Mouse (Mus musculus): ENCODE measurements at regions not wholly inside any gene's neighbourhood (a gene's known extent, or its start where the extent isn't known, plus 50 kb on each side); places are given as distances from the start of the nearest gene placed in this dataset.

DNA sequence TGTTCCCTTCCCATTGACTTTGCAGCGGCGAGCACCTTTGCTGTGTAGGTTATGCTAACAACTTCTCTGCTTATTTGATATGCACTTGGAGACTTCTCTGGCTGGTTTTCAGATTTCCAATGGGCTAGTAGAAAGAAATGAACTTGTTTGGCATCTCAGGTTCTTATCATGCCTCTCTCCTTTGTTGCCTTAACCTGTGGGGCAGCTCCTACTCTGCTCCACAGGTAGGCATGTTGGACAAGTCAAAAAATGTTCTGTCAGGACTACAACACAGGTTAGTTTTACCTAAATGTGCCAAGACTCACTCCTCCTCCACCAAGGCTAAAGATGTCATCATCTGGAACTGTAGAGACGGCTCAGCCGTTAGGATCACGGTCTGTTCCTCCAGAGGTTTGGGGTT is 1164.3 kb downstream of the 4930447A16Rik start:
- Histone ChIP-seq H3K27me3 (ENCODE audit: insufficient read depth, poor library complexity, severe bottlenecking) (no peaks in the 10 kb centered on the region), H3K36me3 (no peaks in the 10 kb centered on the region), H3K9me3 (no peaks in the 10 kb centered on the region; the same call in 1 of the 2 replicates), H3K27ac (no peak overlapping the region), H3K4me3 (no peak overlapping the region), H3K4me1 (peaks cover 39% of the 10 kb centered on the region)
- WGBS = 93% methylated on average over 5 of the region's 5 CpGs
- DNase-seq (ENCODE audit: low spot score) = no peak

DNA sequence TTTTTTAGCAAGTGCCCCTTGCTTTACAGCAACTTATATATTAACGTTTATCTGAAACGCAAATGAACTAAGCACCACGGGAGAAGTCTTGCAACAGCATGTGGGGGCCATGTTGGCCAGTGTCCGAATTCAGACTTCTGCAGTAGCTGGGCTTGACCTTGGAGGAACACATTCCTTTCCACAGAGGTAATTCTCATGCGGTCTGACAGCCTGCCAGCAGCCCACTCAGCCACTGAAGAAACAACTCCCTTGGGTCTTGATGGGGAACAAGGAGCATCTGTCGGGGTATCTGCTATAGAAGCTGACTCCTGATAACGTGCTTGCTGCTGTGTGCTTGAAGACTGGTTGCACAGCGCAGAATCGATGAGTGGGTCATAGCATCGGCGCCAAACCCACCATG is 1168.7 kb downstream of the 4930447A16Rik start:
- WGBS = 46% methylated on average over 11 of the region's 11 CpGs
- Histone ChIP-seq H3K9me3 (no peaks in the 10 kb centered on the region; the same call in 1 of the 2 replicates), H3K4me3 (no peak overlapping the region), H3K27ac (peak overlapping the region; percentile 69), H3K27me3 (ENCODE audit: insufficient read depth, poor library complexity, severe bottlenecking) (no peaks in the 10 kb centered on the region), H3K36me3 (no peaks in the 10 kb centered on the region), H3K4me1 (peaks cover 31% of the 10 kb centered on the region)
- DNase-seq (ENCODE audit: low spot score) = peak; percentile 88

DNA sequence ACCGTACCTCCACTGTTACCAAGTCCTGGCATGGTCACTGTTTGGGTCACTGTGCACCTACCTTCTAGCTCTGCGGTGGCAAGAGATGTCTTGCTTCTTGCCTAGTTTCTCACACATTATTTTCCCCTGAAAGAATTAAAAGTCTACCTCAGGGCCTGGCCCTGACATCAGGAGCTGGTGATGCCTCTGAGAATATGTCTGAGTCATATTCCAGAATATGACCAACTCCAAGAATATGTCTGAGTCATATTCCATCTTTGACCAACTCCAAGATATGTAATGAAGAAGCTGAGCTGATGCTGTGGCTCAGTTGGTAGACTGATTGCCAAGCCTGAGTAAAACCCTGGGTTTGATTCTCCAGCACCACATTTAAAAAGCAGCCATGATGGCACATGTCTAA is 1169.4 kb downstream of the 4930447A16Rik start:
- WGBS = 90% methylated on average over 2 of the region's 2 CpGs
- Histone ChIP-seq H3K27ac (peak overlapping the region; percentile 69), H3K36me3 (no peaks in the 10 kb centered on the region), H3K4me1 (peaks cover 32% of the 10 kb centered on the region), H3K27me3 (ENCODE audit: insufficient read depth, poor library complexity, severe bottlenecking) (no peaks in the 10 kb centered on the region), H3K9me3 (no peaks in the 10 kb centered on the region; the same call in 1 of the 2 replicates), H3K4me3 (no peak overlapping the region)
- DNase-seq (ENCODE audit: low spot score) = no peak

DNA sequence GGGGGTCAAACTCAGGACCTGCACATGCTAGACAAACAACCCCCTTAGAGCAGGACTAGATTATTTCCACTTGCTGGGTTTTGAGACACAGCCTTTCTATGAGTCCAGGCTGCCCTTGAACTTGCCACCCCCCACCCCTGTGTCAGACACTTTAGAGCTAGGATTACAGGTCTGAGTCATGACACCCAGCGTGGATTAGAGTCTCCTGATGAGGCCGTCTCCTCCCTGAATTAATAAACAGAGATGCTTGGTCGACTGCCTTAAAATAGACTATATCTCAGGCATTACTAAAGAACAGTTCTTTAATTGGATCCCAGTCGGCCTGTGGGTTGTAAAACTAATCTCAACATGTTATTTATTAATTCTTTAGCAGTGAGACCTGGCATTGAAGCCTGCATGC is 1170.5 kb downstream of the 4930447A16Rik start:
- Histone ChIP-seq H3K27ac (peak overlapping the region; percentile 69), H3K4me3 (no peak overlapping the region), H3K27me3 (ENCODE audit: insufficient read depth, poor library complexity, severe bottlenecking) (no peaks in the 10 kb centered on the region), H3K4me1 (peaks cover 32% of the 10 kb centered on the region), H3K9me3 (no peaks in the 10 kb centered on the region; the same call in 1 of the 2 replicates), H3K36me3 (no peaks in the 10 kb centered on the region)
- WGBS = 55% methylated on average over 4 of the region's 4 CpGs
- no peak for DNase-seq (ENCODE audit: low spot score)

DNA sequence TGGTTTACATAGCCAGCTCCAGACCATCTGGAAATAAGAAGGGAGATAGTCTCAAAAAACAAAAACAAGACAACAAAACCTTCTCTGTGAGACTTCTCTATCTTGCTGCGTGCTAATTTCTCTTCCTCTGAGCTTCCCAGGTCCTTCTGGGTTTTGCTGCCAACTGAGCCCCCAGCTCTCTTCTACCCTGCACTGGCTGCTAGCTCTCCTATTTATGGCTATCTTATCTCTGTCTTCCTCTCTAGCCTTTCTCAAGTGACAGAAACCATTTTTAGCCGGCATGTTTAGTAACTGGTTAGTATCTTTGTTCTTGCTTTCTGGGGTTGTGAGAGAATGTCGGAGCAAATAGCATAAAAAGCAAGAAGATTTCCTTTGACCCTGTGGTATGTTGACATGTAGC is 1172.1 kb downstream of the 4930447A16Rik start:
- peak overlapping the region; percentile 86 for H3K27ac ChIP-seq
- no peaks in the 10 kb centered on the region for H3K36me3 ChIP-seq
- 17% methylated on average over 3 of the region's 3 CpGs for WGBS
- no peak for DNase-seq (ENCODE audit: low spot score)
- H3K9me3 ChIP-seq = no peaks in the 10 kb centered on the region; the same call in 1 of the 2 replicates
- H3K27me3 ChIP-seq (ENCODE audit: insufficient read depth, poor library complexity, severe bottlenecking) = no peaks in the 10 kb centered on the region
- H3K4me1 ChIP-seq = peaks cover 32% of the 10 kb centered on the region
- H3K4me3 ChIP-seq = no peak overlapping the region

DNA sequence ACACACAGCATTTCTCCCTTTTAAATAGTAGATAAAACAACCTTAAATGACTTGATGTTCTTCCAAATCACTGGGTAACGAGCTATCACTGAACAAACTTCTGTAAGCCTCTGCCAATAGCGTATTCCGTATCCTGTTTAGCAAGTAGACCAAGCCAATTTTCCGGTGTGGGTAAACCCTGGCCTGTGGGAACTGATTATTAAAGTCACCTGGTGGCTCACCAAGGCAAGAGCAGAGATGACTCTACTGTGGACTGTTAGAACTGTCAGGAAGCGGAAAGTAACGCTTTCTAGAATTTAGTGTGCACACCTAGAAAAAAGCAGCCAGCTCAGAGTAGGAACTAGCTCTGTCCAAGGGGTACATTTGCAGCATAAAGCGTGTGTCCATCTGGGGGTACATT is 1176.1 kb downstream of the 4930447A16Rik start:
- Histone ChIP-seq H3K4me1 (peaks cover 27% of the 10 kb centered on the region), H3K27ac (no peak overlapping the region), H3K4me3 (no peak overlapping the region), H3K27me3 (ENCODE audit: insufficient read depth, poor library complexity, severe bottlenecking) (no peaks in the 10 kb centered on the region), H3K36me3 (no peaks in the 10 kb centered on the region), H3K9me3 (no peaks in the 10 kb centered on the region)
- WGBS = 86% methylated on average over 7 of the region's 7 CpGs
- DNase-seq (ENCODE audit: low spot score) = no peak

DNA sequence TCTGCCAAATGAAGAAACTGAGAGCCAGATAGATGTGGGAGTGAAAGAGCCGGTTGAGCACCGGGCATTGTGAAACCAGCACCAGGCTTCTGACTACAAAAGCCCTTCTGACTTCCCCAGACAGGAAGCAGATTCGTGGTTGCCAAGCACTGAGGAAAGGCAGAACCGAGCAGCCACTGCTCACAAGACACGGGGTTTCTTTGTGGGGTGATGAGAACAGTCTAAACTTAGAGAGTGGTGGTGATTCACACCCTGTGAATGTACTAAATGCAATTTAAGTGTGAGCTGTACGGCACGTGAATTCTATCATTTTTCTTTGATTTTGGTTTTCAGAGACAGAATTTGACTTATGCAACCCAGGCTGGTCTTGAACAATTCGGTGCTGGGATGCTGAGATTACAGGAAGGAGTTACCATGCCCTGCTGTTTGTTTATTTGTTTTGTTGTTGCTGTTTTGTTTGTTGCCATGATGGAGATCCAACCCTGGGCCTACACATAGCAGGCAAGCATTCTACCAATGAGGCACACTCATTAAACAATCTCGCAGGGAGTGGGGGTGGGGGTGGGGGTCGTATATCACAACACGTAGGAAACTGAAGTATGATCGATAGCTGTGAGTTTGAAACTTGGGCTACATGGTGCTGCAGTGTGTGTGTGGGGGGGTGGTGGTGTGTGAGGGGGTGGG is 1177.0 kb downstream of the 4930447A16Rik start:
- no peak overlapping the region for H3K4me3 ChIP-seq
- DNase-seq (ENCODE audit: low spot score) = no peak
- WGBS = 52% methylated on average over 12 of the region's 12 CpGs
- H3K36me3 ChIP-seq = no peaks in the 10 kb centered on the region
- H3K9me3 ChIP-seq = no peaks in the 10 kb centered on the region
- peaks cover 19% of the 10 kb centered on the region for H3K4me1 ChIP-seq
- peak overlapping the region; percentile 56; the same call in 1 of the 2 replicates for H3K27ac ChIP-seq
- H3K27me3 ChIP-seq (ENCODE audit: insufficient read depth, poor library complexity, severe bottlenecking) = no peaks in the 10 kb centered on the region

DNA sequence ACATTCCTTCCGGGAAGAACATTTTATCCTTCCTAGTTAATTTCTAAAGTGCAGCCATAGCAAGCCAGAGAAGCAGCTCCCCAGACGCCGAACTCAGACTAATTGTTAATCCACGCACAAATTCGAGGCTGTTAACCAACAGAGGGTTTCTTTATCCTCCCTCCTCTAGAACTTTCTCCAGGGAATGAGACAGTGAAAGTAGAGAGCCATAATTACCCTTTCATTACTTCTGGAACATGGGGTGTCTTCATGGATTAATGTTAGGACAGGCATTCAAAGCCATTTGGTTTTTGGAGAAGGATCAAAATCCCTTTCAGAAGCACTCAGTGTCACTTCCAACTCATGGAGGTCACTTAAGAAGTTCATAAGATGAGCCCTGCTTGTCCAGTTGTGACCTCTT is 1178.6 kb downstream of the 4930447A16Rik start:
- no peak overlapping the region for H3K4me3 ChIP-seq
- peaks cover 7% of the 10 kb centered on the region; the same call in 1 of the 2 replicates for H3K4me1 ChIP-seq
- H3K27me3 ChIP-seq (ENCODE audit: insufficient read depth, poor library complexity, severe bottlenecking) = no peaks in the 10 kb centered on the region
- H3K27ac ChIP-seq = no peak overlapping the region
- no peak for DNase-seq (ENCODE audit: low spot score)
- no peaks in the 10 kb centered on the region for H3K36me3 ChIP-seq
- no peaks in the 10 kb centered on the region for H3K9me3 ChIP-seq
- 87% methylated on average over 5 of the region's 5 CpGs for WGBS

DNA sequence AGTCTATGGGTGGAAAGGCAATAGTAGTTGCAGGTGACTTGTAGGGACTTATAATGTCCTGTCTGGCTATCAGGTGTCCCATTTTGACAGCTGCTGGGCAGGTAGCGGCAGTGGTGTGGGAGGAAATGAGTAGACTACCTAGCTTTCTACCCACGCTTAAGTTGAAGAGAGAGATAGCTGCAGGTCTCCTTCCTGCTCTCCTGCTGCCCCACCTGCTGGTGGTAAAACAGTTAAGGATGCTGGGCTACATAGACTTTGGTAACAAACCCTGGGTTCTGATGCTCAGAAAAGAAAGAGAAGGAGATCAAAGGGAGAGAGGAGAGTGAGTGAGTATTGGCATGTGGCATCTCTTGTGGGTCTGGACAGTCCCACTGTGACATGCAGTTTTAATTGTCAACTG is 1182.0 kb downstream of the 4930447A16Rik start:
- WGBS = 44% methylated on average over 2 of the region's 2 CpGs

DNA sequence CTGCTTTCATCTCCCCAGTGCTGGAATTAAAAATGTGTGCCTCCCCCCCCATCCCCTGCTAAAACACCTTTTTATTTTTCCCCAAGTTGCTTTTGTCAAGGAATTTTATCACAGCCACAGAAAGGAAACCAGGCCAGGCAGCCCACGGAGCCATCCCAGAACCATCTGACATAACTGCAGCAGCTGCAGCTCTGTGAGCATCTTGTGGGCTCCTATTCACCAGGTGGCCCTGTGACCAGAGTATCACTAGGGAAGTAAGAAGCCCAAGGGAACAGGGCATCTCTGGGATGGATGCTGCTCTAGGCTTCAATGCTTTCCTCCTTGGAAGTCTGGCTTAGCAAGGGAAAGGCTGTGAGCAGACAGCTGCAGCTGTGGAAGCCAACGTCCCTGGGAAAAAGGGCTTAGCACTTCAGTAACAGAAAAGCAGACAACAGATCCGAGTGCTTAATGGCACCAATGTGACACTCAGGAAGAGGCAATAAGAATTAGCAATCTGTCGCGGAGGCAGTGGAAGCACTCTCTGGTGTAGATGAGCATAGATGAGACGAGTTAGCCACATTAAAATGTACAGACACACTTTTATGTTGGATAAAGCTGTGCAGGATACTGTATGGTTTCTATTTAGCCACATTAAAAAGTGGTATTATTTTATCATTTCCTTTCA is 1183.0 kb downstream of the 4930447A16Rik start:
- Histone ChIP-seq H3K27me3 (ENCODE audit: insufficient read depth, poor library complexity, severe bottlenecking) (no peaks in the 10 kb centered on the region), H3K36me3 (no peaks in the 10 kb centered on the region)
- WGBS = 79% methylated on average over 6 of the region's 6 CpGs

More for the DNA sequence above, 1182.0 kb downstream of the 4930447A16Rik start:
- H3K9me3 ChIP-seq = no peaks in the 10 kb centered on the region
- no peak overlapping the region for H3K27ac ChIP-seq
- H3K4me3 ChIP-seq = no peak overlapping the region
- no peaks in the 10 kb centered on the region for H3K36me3 ChIP-seq
- no peak for DNase-seq (ENCODE audit: low spot score)
- peaks cover 4% of the 10 kb centered on the region; the same call in 1 of the 2 replicates for H3K4me1 ChIP-seq
- H3K27me3 ChIP-seq (ENCODE audit: insufficient read depth, poor library complexity, severe bottlenecking) = no peaks in the 10 kb centered on the region

DNA sequence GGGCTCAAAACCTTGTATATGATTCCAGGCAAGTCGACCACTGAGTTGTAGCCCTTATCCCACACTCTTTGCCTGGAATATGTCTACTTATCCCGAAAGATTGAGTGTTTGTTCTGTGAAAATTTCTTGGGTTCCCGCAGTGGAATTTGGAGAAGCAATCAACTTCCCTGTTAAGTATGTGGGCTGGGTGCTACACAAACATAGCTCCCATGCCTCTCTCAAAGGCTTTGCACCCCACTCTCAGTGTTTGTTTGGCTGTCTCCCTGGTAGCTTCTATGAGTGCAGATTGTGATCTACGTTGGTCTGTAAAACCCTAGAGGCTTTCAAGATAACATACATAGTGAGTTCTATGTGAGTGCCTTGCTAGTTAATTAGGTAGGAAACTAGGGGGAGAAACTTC is 1184.2 kb downstream of the 4930447A16Rik start:
- no peak for DNase-seq (ENCODE audit: low spot score)
- WGBS = 83% methylated on average over 4 of the region's 4 CpGs

More for the DNA sequence above, 1183.0 kb downstream of the 4930447A16Rik start:
- H3K4me1 ChIP-seq = no peaks in the 10 kb centered on the region
- H3K27ac ChIP-seq = no peak overlapping the region
- no peaks in the 10 kb centered on the region for H3K9me3 ChIP-seq
- no peak for DNase-seq (ENCODE audit: low spot score)
- H3K4me3 ChIP-seq = no peak overlapping the region

More for the DNA sequence above, 1184.2 kb downstream of the 4930447A16Rik start:
- Histone ChIP-seq H3K4me3 (no peak overlapping the region), H3K27me3 (ENCODE audit: insufficient read depth, poor library complexity, severe bottlenecking) (no peaks in the 10 kb centered on the region), H3K4me1 (no peaks in the 10 kb centered on the region), H3K9me3 (no peaks in the 10 kb centered on the region), H3K27ac (no peak overlapping the region), H3K36me3 (no peaks in the 10 kb centered on the region)
